Mouse (Mus musculus): ENCODE measurements around the gene Hlcs. TPM values are rescaled to one million over a fixed set of nuclear protein-coding genes. Genes with fewer than 3 reads are reported as not detected.

Hlcs gene
- polyA plus RNA-seq, 1 experiment from 2014 or later = 11.9 TPM

GRCm38 (mm10) chr16:94086701-94087569 is 226.4 kb downstream of the Hlcs start:
- Histone ChIP-seq H3K9ac (replicated peaks) (peak overlapping the region; percentile 27; the same call in 1 of the 2 replicates), H3K4me2 (peak overlapping the region; percentile 36), H3K9me3 (no peaks in the 10 kb centered on the region), H3K4me3 (replicated peaks) (peak overlapping the region; percentile 28), H3K27ac (no peak overlapping the region), H3K27me3 (peaks cover 97% of the 10 kb centered on the region), H3K36me3 (no peaks in the 10 kb centered on the region), H3K4me1 (replicated peaks) (peaks cover 25% of the 10 kb centered on the region)
- 1% methylated on average over 50 of the region's 50 CpGs for WGBS
- no peak for ATAC-seq (ENCODE audit: insufficient number of reproducible peaks, insufficient read depth, low FRiP score, low TSS enrichment, low read depth)

GRCm38 (mm10) chr16:94085603-94086285 is 227.6 kb downstream of the Hlcs start:
- H3K4me1 ChIP-seq (replicated peaks) = peaks cover 25% of the 10 kb centered on the region
- peak overlapping the region; percentile 74 for H3K4me2 ChIP-seq
- H3K27me3 ChIP-seq = peaks cover 97% of the 10 kb centered on the region
- H3K27ac ChIP-seq = no peak overlapping the region
- peak overlapping the region; percentile 43 for H3K4me3 ChIP-seq (replicated peaks)
- under 1% methylated on average over 57 of the region's 57 CpGs for WGBS
- no peak for ATAC-seq (ENCODE audit: insufficient number of reproducible peaks, insufficient read depth, low FRiP score, low TSS enrichment, low read depth)
- no peaks in the 10 kb centered on the region for H3K9me3 ChIP-seq
- H3K9ac ChIP-seq (replicated peaks) = peak overlapping the region; percentile 52
- no peaks in the 10 kb centered on the region for H3K36me3 ChIP-seq

DNA sequence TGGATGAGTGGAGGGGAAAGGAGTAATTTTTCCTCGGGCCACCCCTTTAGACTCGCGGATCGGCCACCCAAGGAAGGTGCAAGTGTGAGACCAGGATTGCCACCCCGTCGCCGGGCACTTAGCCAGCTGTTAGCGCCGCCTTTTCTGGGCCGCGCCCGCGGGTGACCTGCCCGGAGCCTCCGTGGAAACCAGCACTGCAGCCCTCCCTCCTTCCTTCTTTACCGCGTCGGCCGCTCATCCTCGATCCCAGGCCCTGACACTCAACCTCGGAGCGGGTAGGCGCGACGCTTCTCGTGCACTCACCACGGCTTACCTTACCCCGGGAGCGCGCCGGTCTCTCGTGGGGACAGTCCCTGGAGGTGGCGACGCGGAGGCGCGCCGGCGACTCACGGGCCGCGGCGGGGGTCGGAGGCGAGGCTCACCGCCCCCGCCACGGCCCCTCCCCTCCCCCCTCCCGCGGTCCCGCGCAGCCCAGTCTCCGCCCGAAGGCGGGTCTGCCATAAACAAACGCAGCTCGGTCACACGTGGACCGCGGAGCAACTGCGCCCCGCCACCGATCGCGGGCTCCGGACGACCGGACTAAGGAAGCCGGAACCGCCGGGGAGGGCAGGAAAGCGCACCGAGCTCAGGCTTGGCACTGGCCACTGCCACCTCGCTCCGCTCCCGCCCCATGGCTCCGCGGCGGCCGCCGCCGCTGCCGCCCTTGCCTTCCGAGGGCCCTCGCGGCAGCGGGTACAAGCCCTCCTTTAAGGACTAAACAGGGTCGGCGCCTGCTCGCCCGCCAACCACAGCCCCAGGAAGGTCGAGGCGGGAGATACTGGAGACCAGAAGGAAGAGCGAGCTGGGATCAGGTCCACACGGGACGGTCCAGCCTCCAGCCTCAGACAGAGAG is 228.4 kb downstream of the Hlcs start, which contains the start of gene Sim2:
TSS of gene Sim2 (plus strand) at position 221 of the 892 bp plus-strand sequence.
- Histone ChIP-seq H3K27ac (no peak within 1 kb of the TSS), H3K4me2 (peak within 1 kb of the TSS; percentile 74), H3K27me3 (peaks cover 97% of the 10 kb centered on the region), H3K9ac (replicated peaks) (peak within 1 kb of the TSS; percentile 52), H3K36me3 (no peaks in the 10 kb centered on the region), H3K9me3 (no peaks in the 10 kb centered on the region), H3K4me3 (replicated peaks) (peak within 1 kb of the TSS; percentile 43), H3K4me1 (replicated peaks) (peaks cover 25% of the 10 kb centered on the region)
- ATAC-seq (ENCODE audit: insufficient number of reproducible peaks, insufficient read depth, low FRiP score, low TSS enrichment, low read depth) = no peak
- WGBS = 1% methylated on average over 86 of the region's 96 CpGs

DNA sequence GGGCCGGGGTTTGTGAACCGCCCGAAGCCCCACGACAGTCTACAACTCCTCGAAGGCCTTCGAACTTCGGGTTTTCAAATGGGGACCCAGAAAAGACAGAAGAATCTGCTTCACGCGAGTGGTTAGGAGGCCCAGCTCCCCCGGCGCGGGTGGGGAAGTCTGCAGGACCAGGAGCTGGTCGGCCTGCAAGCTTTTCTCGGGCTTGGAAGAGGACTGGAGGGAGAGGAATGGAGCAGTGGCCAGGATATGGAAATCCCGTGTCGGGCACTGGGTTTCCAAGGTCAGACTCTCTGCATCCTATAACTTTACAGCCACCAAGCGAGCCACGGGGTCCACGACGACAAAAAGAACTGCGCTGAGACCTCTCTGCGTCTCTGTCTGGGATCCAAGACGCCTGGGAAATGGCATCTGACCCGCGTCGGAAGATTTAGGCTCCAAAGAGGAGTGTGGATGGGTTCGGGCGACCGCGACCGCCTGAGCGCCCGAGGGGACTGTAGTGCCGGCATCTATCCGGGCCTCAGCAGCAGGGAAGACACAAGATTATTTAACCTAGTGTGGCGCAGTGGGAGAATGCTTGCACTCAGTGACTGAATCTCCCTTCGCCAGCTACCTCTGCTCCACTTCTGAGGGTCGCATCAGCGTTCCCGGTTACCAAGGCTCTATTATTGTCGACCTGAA is 229.4 kb downstream of the Hlcs start:
- H3K4me3 ChIP-seq (replicated peaks) = peak overlapping the region; percentile 43
- no peaks in the 10 kb centered on the region for H3K36me3 ChIP-seq
- H3K27ac ChIP-seq = no peak overlapping the region
- H3K4me2 ChIP-seq = peak overlapping the region; percentile 26; the same call in 1 of the 2 replicates
- no peak overlapping the region for H3K9ac ChIP-seq (replicated peaks)
- peaks cover 96% of the 10 kb centered on the region for H3K27me3 ChIP-seq
- H3K9me3 ChIP-seq = no peaks in the 10 kb centered on the region
- no peak for ATAC-seq (ENCODE audit: insufficient number of reproducible peaks, insufficient read depth, low FRiP score, low TSS enrichment, low read depth)
- H3K4me1 ChIP-seq (replicated peaks) = peaks cover 30% of the 10 kb centered on the region
- WGBS = under 1% methylated on average over 41 of the region's 41 CpGs

GRCm38 (mm10) chr16:94082960-94083847 is 230.2 kb downstream of the Hlcs start:
- peak overlapping the region; percentile 43; the same call in 1 of the 2 replicates for H3K4me3 ChIP-seq (replicated peaks)
- H3K9me3 ChIP-seq = no peaks in the 10 kb centered on the region
- no peak overlapping the region for H3K9ac ChIP-seq (replicated peaks)
- H3K4me1 ChIP-seq (replicated peaks) = peaks cover 31% of the 10 kb centered on the region
- no peaks in the 10 kb centered on the region for H3K36me3 ChIP-seq
- H3K27ac ChIP-seq = no peak overlapping the region
- H3K4me2 ChIP-seq = peak overlapping the region; percentile 26
- ATAC-seq (ENCODE audit: insufficient number of reproducible peaks, insufficient read depth, low FRiP score, low TSS enrichment, low read depth) = no peak
- H3K27me3 ChIP-seq = peaks cover 96% of the 10 kb centered on the region
- 2% methylated on average over 46 of the region's 46 CpGs for WGBS

DNA sequence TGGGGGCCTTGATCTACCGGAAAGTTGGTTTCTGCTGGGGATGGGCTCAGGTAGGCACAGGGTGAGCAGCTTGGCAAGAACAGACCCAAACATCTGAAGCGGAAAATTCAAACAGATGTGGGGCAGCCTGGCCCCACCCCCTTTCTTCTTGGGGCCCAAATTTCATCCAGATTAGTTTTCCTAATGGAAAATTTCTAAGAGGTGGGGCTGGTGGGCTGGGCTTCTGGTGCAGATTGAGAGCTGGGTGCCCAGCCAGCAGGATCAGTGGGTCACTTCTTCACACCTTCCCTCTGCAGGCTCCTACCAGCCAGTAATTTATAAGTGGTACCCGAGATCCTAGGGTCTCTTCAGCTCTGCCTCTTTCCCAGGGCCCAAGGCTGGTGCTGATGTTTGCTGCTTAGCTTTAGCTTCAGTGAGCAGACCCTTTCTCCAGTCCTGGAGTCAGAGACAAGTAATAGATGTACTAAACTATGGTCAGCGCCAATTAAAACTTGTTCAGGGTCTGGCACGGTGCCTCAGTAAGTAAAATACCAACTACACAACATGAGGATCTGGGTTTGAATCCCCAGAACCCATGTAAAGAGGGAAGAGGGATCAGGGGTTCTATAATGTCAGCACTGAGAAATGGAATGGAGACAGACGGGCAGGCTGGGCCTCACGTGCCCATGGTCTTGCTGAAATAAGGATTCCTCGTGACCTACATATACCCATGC is 231.2 kb downstream of the Hlcs start:
- H3K4me2 ChIP-seq = no peak overlapping the region
- no peaks in the 10 kb centered on the region for H3K9me3 ChIP-seq
- no peaks in the 10 kb centered on the region for H3K36me3 ChIP-seq
- no peak overlapping the region for H3K9ac ChIP-seq (replicated peaks)
- no peak for ATAC-seq (ENCODE audit: insufficient number of reproducible peaks, insufficient read depth, low FRiP score, low TSS enrichment, low read depth)
- H3K27me3 ChIP-seq = peaks cover 96% of the 10 kb centered on the region
- peaks cover 27% of the 10 kb centered on the region for H3K4me1 ChIP-seq (replicated peaks)
- no peak overlapping the region for H3K4me3 ChIP-seq (replicated peaks)
- 6% methylated on average over 8 of the region's 8 CpGs for WGBS
- no peak overlapping the region for H3K27ac ChIP-seq

DNA sequence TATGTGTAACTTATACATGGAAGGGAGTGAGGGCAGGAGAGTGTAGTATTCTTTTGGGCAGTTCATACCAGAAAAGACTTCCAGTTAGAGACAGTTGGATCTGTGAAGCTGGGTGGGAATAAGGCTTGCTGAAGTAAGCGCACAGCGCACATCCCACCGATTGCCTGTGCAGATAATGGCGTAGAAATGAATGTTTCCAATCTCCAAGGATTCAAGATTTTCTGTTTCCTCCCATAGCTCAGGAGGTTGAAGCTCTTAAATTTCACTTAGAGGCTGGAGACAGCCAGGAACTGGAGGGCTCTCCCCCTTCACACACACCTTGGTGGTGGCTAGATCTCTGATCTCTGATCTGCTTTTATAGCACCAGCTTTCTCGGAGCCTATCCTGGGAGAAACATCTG is 231.8 kb downstream of the Hlcs start:
- no peak overlapping the region for H3K27ac ChIP-seq
- 12% methylated on average over 5 of the region's 5 CpGs for WGBS
- H3K36me3 ChIP-seq = no peaks in the 10 kb centered on the region
- no peak overlapping the region for H3K9ac ChIP-seq (replicated peaks)
- H3K9me3 ChIP-seq = no peaks in the 10 kb centered on the region
- no peak for ATAC-seq (ENCODE audit: insufficient number of reproducible peaks, insufficient read depth, low FRiP score, low TSS enrichment, low read depth)
- H3K4me1 ChIP-seq (replicated peaks) = peaks cover 24% of the 10 kb centered on the region
- no peak overlapping the region for H3K4me3 ChIP-seq (replicated peaks)
- H3K4me2 ChIP-seq = no peak overlapping the region
- H3K27me3 ChIP-seq = peaks cover 96% of the 10 kb centered on the region

DNA sequence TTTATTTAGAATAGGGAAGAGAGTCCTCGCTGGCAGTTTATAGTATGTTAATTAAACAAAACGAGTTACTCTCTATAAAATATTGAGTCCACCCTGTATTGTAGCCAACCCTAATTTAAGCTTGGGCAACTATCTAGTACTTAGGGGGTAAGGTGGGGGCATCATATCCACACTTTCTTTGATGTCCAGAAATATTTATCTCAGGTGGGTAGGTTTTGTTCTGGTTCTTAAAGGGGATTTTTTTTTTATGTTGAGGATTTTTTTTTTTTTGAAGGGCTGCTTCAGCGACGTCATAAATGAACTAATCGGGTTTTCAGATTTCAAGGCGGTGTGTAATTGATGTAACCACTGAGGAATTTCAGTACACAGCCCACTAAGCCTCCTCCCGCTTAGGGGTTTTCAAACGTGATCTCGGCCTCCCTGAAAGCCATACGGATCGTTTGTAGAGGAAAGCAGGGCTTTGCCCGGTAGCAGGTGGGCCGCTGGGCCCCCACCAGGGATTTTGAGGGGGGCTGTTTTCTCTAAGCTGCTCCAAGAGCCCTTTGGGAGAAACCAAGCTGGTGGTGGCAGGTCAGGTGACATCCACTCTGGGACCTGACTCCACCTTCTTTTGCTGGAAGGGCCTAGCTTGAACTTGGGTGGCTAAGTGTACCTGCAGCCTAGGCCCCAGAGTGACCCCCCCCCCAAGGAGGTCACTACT is 233.4 kb downstream of the Hlcs start:
- Histone ChIP-seq H3K4me3 (replicated peaks) (no peak overlapping the region), H3K9me3 (0 out of 2 replicates have a peak, but pooled peaks cover 3% of the 10 kb centered on the region), H3K27ac (no peak overlapping the region), H3K4me1 (replicated peaks) (peaks cover 14% of the 10 kb centered on the region), H3K36me3 (no peaks in the 10 kb centered on the region), H3K27me3 (peaks cover 98% of the 10 kb centered on the region), H3K9ac (replicated peaks) (no peak overlapping the region), H3K4me2 (peak overlapping the region; percentile 41; the same call in 1 of the 2 replicates)
- 1% methylated on average over 13 of the region's 13 CpGs for WGBS
- ATAC-seq (ENCODE audit: insufficient number of reproducible peaks, insufficient read depth, low FRiP score, low TSS enrichment, low read depth) = no peak

Measured in limb, embryonic 12.5 days (tissue).